Mouse (Mus musculus): ENCODE measurements around the gene Creb5. TPM values are rescaled to one million over a fixed set of nuclear protein-coding genes. Genes with fewer than 3 reads are reported as not detected.

Gene Creb5
- polyA plus RNA-seq, 1 experiment from 2014 or later, result 4.2 TPM

DNA sequence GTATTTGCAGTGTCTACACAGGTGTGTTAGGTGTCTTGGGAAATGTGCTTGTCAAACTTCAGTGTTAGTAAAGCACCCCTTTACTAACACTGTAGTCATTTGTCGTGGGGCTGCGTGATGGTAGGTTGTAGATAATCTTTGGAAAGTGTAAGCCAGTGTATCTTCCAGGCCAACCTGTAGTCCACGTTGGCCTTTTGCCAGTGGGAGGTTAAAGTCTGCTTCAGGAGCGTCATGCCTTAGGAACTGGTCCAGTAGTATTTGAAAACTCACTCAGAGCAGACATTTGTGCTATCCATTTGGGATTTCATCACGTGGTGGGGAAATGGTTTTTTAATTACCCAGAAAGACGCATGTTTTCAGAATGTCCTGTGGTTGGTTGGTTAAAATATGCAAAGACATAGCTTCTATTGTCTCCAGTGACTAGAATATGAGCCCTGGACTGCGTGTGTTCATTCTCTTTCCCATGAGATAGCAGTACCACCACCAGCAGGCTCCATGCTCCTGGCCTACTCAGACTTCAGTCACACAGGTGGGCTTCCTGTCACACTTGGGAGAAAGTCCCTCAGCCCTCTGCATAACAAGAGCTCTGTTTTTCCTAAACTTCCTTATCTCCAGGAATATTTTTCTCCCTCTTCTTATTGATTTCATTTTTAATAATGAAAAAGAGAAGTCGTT is 212.7 kb downstream of the Creb5 start:
- Histone ChIP-seq H3K4me1 (ENCODE audit: control insufficient read depth, insufficient read depth, low read length) (no peaks in the 10 kb centered on the region), H3K27me3 (ENCODE audit: control insufficient read depth, insufficient read depth, low read length) (no peaks in the 10 kb centered on the region), H3K4me3 (ENCODE audit: low read length) (no peak overlapping the region), H3K9me3 (ENCODE audit: control insufficient read depth, low read length) (no peaks in the 10 kb centered on the region), H3K36me3 (ENCODE audit: control insufficient read depth, insufficient read depth, low read length) (no peaks in the 10 kb centered on the region), H3K27ac (ENCODE audit: low read depth, low read length) (no peak overlapping the region), H3K9ac (ENCODE audit: low read depth, low read length) (no peak overlapping the region), H3K4me2 (replicated peaks; ENCODE audit: low read depth, low read length) (no peak overlapping the region)
- no peak for ATAC-seq (ENCODE audit: low FRiP score, low TSS enrichment)
- WGBS, result 82% methylated on average over 8 of the region's 8 CpGs

DNA sequence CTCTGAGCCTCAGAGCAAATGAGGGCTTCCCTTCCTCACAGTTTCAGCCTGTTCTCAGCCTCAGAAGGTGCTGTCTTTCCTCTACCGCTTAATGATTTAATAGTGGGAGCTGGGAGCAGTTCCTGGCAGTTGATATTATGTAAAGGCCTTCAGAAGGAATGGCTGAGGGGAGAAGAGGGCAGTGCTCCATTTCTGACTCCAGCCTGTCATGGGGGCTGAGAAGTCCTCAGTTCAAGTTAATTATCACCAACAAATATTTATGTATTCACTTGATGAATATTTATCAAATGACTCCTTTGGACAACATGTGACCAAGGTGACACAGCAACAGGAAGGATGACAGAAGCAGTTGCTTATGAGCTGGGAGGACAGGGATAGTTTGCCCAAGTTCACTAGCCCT is 214.2 kb downstream of the Creb5 start:
- Histone ChIP-seq H3K27me3 (ENCODE audit: control insufficient read depth, insufficient read depth, low read length) (no peaks in the 10 kb centered on the region), H3K4me2 (replicated peaks; ENCODE audit: low read depth, low read length) (no peak overlapping the region), H3K9ac (ENCODE audit: low read depth, low read length) (no peak overlapping the region), H3K4me3 (ENCODE audit: low read length) (no peak overlapping the region), H3K27ac (ENCODE audit: low read depth, low read length) (no peak overlapping the region), H3K9me3 (ENCODE audit: control insufficient read depth, low read length) (no peaks in the 10 kb centered on the region), H3K4me1 (ENCODE audit: control insufficient read depth, insufficient read depth, low read length) (no peaks in the 10 kb centered on the region), H3K36me3 (ENCODE audit: control insufficient read depth, insufficient read depth, low read length) (no peaks in the 10 kb centered on the region)
- no peak for ATAC-seq (ENCODE audit: low FRiP score, low TSS enrichment)
- WGBS, result 45% methylated on average over 1 of the region's 1 CpGs

DNA sequence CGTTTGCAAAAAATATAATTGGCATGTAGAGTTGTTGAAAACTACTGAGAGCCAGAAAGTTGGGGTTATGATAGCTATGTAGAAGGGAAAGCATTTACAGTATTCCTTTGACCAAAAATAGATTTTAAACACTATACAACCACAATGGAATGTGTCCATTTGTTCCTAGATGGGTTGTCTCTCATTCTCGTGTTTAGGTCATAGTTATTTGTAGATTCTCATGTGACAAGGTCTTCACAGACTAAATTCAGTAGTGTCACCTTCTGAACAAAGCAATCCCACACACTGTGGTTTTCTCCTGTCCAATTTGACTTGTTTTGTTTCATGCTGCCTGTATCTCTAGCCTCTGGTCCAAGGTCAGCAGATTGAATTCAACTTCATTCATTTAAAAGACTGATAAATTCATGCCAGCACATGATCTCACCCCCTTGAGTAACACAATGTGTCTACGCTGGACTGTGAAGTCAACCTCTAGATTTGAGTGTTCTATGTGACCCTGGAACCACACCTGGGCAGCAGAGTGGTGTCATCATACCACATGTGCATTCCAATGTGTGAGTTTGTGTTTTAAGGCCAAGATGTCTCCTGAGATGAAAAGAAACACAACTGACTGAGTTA is 220.0 kb downstream of the Creb5 start:
- 85% methylated on average over 3 of the region's 3 CpGs for WGBS
- Histone ChIP-seq H3K9ac (ENCODE audit: low read depth, low read length) (no peak overlapping the region), H3K36me3 (ENCODE audit: control insufficient read depth, insufficient read depth, low read length) (no peaks in the 10 kb centered on the region), H3K27me3 (ENCODE audit: control insufficient read depth, insufficient read depth, low read length) (no peaks in the 10 kb centered on the region), H3K9me3 (ENCODE audit: control insufficient read depth, low read length) (no peaks in the 10 kb centered on the region), H3K4me3 (ENCODE audit: low read length) (no peak overlapping the region), H3K4me1 (ENCODE audit: control insufficient read depth, insufficient read depth, low read length) (no peaks in the 10 kb centered on the region), H3K27ac (ENCODE audit: low read depth, low read length) (no peak overlapping the region), H3K4me2 (replicated peaks; ENCODE audit: low read depth, low read length) (no peak overlapping the region)
- no peak for ATAC-seq (ENCODE audit: low FRiP score, low TSS enrichment)

DNA sequence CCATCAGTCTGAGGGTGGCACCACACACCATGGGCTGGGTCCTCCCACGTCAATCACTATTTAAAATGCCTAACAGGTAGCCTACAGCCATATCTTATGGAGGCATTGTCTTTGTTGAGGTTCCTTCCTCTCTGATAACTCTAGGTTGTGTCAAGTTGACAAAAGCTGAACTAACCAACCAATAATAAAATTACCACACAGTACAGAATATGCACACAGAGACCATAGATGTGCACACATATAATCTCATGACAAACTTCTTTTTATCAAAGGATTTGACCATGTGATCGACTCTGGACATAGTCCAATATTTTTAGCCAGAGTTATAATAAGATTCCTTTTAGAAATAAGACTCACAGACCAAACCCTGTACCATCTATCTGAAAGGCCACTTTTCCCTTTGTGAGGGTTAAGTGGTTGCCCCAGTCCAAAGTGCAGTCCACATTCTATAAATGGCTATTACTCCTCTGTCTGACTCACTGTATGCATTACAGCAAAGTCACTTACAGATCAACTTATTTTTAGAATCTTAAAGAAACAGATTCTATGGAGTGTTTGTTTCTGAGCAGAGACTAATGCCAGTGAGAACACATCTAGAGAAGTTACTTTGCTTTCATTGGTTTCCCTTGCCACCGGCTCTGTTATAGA is 221.9 kb downstream of the Creb5 start:
- 88% methylated on average over 3 of the region's 3 CpGs for WGBS
- H3K27me3 ChIP-seq (ENCODE audit: control insufficient read depth, insufficient read depth, low read length), result no peaks in the 10 kb centered on the region

DNA sequence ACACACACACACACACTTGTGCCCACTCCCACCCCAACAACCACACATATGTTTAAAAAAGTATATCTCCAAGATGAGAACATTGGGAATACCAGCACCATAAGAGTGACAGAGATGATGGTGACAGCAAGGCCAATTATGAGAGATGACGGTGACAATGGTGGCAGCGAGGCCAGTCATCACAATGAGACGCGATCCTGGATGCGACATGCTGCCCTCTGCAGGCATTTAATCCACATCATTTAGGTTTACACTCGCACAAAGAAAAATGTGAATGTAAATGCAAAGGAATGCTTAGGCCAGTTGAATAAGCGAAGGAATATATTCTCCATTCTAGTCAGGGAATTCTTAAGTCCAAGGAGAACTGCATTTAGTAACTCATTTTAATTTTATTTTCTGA is 222.9 kb downstream of the Creb5 start:
- Histone ChIP-seq H3K4me1 (ENCODE audit: control insufficient read depth, insufficient read depth, low read length) (no peaks in the 10 kb centered on the region), H3K9ac (ENCODE audit: low read depth, low read length) (no peak overlapping the region), H3K9me3 (ENCODE audit: control insufficient read depth, low read length) (no peaks in the 10 kb centered on the region), H3K36me3 (ENCODE audit: control insufficient read depth, insufficient read depth, low read length) (no peaks in the 10 kb centered on the region), H3K27me3 (ENCODE audit: control insufficient read depth, insufficient read depth, low read length) (no peaks in the 10 kb centered on the region), H3K27ac (ENCODE audit: low read depth, low read length) (no peak overlapping the region), H3K4me3 (ENCODE audit: low read length) (no peak overlapping the region), H3K4me2 (replicated peaks; ENCODE audit: low read depth, low read length) (no peak overlapping the region)
- 67% methylated on average over 7 of the region's 7 CpGs for WGBS
- ATAC-seq (ENCODE audit: low FRiP score, low TSS enrichment), result no peak

More for the DNA sequence above, 221.9 kb downstream of the Creb5 start:
- Histone ChIP-seq H3K36me3 (ENCODE audit: control insufficient read depth, insufficient read depth, low read length) (no peaks in the 10 kb centered on the region), H3K4me3 (ENCODE audit: low read length) (no peak overlapping the region), H3K9ac (ENCODE audit: low read depth, low read length) (no peak overlapping the region), H3K4me2 (replicated peaks; ENCODE audit: low read depth, low read length) (no peak overlapping the region), H3K9me3 (ENCODE audit: control insufficient read depth, low read length) (no peaks in the 10 kb centered on the region), H3K27ac (ENCODE audit: low read depth, low read length) (no peak overlapping the region), H3K4me1 (ENCODE audit: control insufficient read depth, insufficient read depth, low read length) (no peaks in the 10 kb centered on the region)
- ATAC-seq (ENCODE audit: low FRiP score, low TSS enrichment), result no peak

DNA sequence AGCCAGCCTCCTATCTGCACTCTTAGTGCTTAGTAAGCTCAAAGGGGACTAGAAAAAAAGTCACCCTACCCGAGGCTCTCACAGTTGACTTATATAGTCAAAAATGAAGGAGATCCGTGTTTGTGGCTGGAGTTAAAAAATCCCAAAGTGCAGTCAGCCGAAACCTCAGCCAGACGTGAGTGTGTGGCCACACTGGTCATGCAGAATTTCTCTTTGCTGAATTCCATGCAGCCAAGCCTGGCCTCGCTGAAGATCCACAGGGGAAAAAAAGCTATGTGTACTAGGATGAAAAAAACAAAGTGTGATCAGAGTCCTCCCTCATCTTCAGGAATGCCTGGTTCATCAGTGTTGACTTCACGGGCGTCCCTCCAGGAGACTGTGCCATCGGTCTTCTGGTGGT is 225.2 kb downstream of the Creb5 start:
- 76% methylated on average over 8 of the region's 8 CpGs for WGBS
- H3K4me2 ChIP-seq (replicated peaks; ENCODE audit: low read depth, low read length), result no peak overlapping the region
- H3K9ac ChIP-seq (ENCODE audit: low read depth, low read length), result no peak overlapping the region
- H3K9me3 ChIP-seq (ENCODE audit: control insufficient read depth, low read length), result no peaks in the 10 kb centered on the region
- no peak overlapping the region for H3K27ac ChIP-seq (ENCODE audit: low read depth, low read length)
- H3K27me3 ChIP-seq (ENCODE audit: control insufficient read depth, insufficient read depth, low read length), result no peaks in the 10 kb centered on the region
- no peak for ATAC-seq (ENCODE audit: low FRiP score, low TSS enrichment)
- no peaks in the 10 kb centered on the region for H3K36me3 ChIP-seq (ENCODE audit: control insufficient read depth, insufficient read depth, low read length)
- no peaks in the 10 kb centered on the region for H3K4me1 ChIP-seq (ENCODE audit: control insufficient read depth, insufficient read depth, low read length)
- no peak overlapping the region for H3K4me3 ChIP-seq (ENCODE audit: low read length)

DNA sequence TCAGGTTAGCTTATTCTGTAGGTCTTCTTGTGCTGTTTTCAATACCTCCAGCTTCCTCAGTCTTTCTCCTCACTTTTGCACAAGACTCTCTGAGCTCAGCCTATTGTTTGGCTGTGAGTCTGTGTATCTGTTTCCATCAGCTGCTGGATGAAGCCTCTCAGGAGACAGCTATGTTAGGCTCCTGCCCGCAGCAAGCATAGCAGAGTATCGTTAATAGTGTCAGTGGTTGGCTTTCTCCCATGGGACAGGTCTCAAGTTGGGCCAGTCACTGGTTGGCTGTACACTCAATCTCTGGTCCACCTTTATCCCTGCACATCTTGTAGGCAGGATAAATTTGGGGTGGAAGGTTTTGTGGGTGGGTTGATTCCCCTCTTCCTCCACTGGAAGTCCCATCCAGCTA is 226.3 kb downstream of the Creb5 start:
- Histone ChIP-seq H3K4me2 (replicated peaks; ENCODE audit: low read depth, low read length) (no peak overlapping the region), H3K4me1 (ENCODE audit: control insufficient read depth, insufficient read depth, low read length) (no peaks in the 10 kb centered on the region), H3K27ac (ENCODE audit: low read depth, low read length) (no peak overlapping the region), H3K36me3 (ENCODE audit: control insufficient read depth, insufficient read depth, low read length) (no peaks in the 10 kb centered on the region), H3K4me3 (ENCODE audit: low read length) (no peak overlapping the region), H3K9ac (ENCODE audit: low read depth, low read length) (no peak overlapping the region), H3K27me3 (ENCODE audit: control insufficient read depth, insufficient read depth, low read length) (no peaks in the 10 kb centered on the region), H3K9me3 (ENCODE audit: control insufficient read depth, low read length) (no peaks in the 10 kb centered on the region)
- WGBS, result 89% methylated on average over 2 of the region's 2 CpGs
- ATAC-seq (ENCODE audit: low FRiP score, low TSS enrichment), result no peak

DNA sequence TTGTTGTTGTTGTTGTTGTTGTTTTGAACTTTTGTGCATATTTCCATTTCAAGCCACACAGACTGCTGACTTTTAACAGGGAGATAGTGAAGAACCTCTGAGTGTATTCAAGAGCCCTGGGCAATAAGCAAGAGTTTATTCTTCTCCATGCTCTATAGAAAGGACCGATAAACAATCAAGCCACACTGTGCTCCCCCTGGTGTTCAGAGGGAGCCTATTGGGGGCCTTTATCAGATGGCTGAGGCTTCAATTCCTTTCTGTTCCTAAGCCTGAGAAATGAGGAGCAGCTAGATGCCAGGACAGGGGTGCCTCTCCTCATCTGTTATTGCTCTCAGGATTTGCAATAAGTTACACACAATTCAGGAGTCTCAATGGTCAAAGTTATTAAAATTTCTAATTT is 227.8 kb downstream of the Creb5 start:
- no peaks in the 10 kb centered on the region for H3K36me3 ChIP-seq (ENCODE audit: control insufficient read depth, insufficient read depth, low read length)
- H3K9me3 ChIP-seq (ENCODE audit: control insufficient read depth, low read length), result no peaks in the 10 kb centered on the region
- ATAC-seq (ENCODE audit: low FRiP score, low TSS enrichment), result no peak
- H3K27ac ChIP-seq (ENCODE audit: low read depth, low read length), result no peak overlapping the region
- no peak overlapping the region for H3K4me2 ChIP-seq (replicated peaks; ENCODE audit: low read depth, low read length)
- no peaks in the 10 kb centered on the region for H3K27me3 ChIP-seq (ENCODE audit: control insufficient read depth, insufficient read depth, low read length)
- WGBS, result 55% methylated on average over 1 of the region's 1 CpGs
- H3K9ac ChIP-seq (ENCODE audit: low read depth, low read length), result no peak overlapping the region
- H3K4me3 ChIP-seq (ENCODE audit: low read length), result no peak overlapping the region
- no peaks in the 10 kb centered on the region for H3K4me1 ChIP-seq (ENCODE audit: control insufficient read depth, insufficient read depth, low read length)

DNA sequence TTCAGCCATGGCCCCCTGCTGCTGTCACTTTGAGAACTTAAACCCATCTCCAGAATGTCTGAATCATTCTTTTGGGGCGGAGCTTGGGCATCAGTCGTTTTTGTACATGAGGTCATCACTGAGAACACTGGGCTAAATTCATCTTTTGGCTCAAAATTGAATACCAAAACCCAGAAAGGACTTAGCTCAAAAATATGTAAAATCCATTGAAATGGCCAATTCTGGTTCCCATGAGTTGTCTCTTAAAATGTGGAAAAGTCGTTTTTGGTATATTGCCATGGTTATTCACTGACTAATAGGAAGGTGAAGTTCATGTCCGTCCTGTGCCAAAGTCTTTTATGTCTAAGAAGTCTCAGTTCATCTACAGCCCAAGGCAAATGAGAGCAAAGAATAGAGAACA is 228.5 kb downstream of the Creb5 start:
- no peak overlapping the region for H3K9ac ChIP-seq (ENCODE audit: low read depth, low read length)
- no peaks in the 10 kb centered on the region for H3K36me3 ChIP-seq (ENCODE audit: control insufficient read depth, insufficient read depth, low read length)
- no peaks in the 10 kb centered on the region for H3K9me3 ChIP-seq (ENCODE audit: control insufficient read depth, low read length)
- no peaks in the 10 kb centered on the region for H3K27me3 ChIP-seq (ENCODE audit: control insufficient read depth, insufficient read depth, low read length)
- no peak overlapping the region for H3K4me2 ChIP-seq (replicated peaks; ENCODE audit: low read depth, low read length)
- WGBS, result 86% methylated on average over 4 of the region's 4 CpGs
- no peaks in the 10 kb centered on the region for H3K4me1 ChIP-seq (ENCODE audit: control insufficient read depth, insufficient read depth, low read length)
- H3K4me3 ChIP-seq (ENCODE audit: low read length), result no peak overlapping the region
- H3K27ac ChIP-seq (ENCODE audit: low read depth, low read length), result no peak overlapping the region
- no peak for ATAC-seq (ENCODE audit: low FRiP score, low TSS enrichment)

Data from kidney, embryonic 14.5 days (tissue).